ENCODE assay signal across 9 mouse cellular contexts in genomic region chr11:116954231-116955118, GRCm38 (mm10). TPM values are rescaled to one million over a fixed set of nuclear protein-coding genes. Genes with fewer than 3 reads are reported as not detected.
DNase-seq lines count a peak whose midpoint lies in the region.
"Had no signal": no experiment of that assay in that cellular context is flagged by ENCODE, and none has a peak within 500 bp of the region (broad histone marks: within the 10 kb centered on the region; RNA-seq: fewer than 3 reads in every experiment).

No protein-coding gene starts in this region.

- intact Hi-C loops in gastrocnemius, postnatal 14 days (cut with DNase I; ENCODE audit: low total_unique reads): no loop called here

- DNase-seq in cerebellum, postnatal 14 days: peak; percentile 38 to 53
- no peak for DNase-seq in cerebellum, postnatal 25 days
- DNase-seq in retina, postnatal 1 day: peak; percentile 61
- no peak for DNase-seq in retina, embryonic 14.5 days (ENCODE audit: low spot score)
- DNase-seq in left cerebral cortex, adult 18-20 months (ENCODE audit: low spot score in 2 of 2): peak; percentile 20 to 45
- DNase-seq in T-cell, adult 2 months (ENCODE audit: low spot score): no peak
- no peak for DNase-seq in gastrocnemius, postnatal 14 days
- DNase-seq in adrenal gland, postnatal 4 days (ENCODE audit: low spot score in 2 of 2): no peak
- DNase-seq: lung, postnatal 4 days had no signal

RNA-seq across cellular contexts. Expression of gene Mgat5b, which starts 35.8 kb away (rescaled TPM):
- total RNA-seq in left cerebral cortex, adult 18-20 months (2021): 10 to 100 TPM; 82.9 to 85.7 TPM
- under 1 TPM; 0.08 to 0.47 TPM for total RNA-seq in gastrocnemius, postnatal 14 days (2021)
- total RNA-seq in adrenal gland, postnatal 4 days (2021): 1 to 10 TPM; 4.1 to 4.5 TPM

Comparison
In these comparisons a context has a peak if more than half of its experiments do, and no peak if none do; other contexts are left out.
1. DNase-seq: peak in cerebellum, postnatal 14 days (2 of 2), retina, postnatal 1 day (single experiment) and left cerebral cortex, adult 18-20 months (2 of 2); none in cerebellum, postnatal 25 days (0 of 2), retina, embryonic 14.5 days (single experiment), T-cell, adult 2 months (single experiment), gastrocnemius, postnatal 14 days (single experiment) and adrenal gland, postnatal 4 days (0 of 2).
2. RNA of gene Mgat5b, which starts 35.8 kb away (total RNA-seq): 82.9 to 85.7 TPM in left cerebral cortex, adult 18-20 months; 4.1 to 4.5 TPM in adrenal gland, postnatal 4 days and 0.08 to 0.47 TPM in gastrocnemius, postnatal 14 days; every median in the first group is over 10 times any median in the second.